Mouse (Mus musculus) heart, postnatal 36 days (tissue): ENCODE results near the gene Ipp. TPM values are rescaled to one million over a fixed set of nuclear protein-coding genes. Genes with fewer than 3 reads are reported as not detected.
A peak's percentile ranks its signal among the peaks of the same experiment; 100 is the strongest.

Experiments used
- DNase-seq, 2 experiments: peaks; one replicate each; pipeline ENCODE4 v3.0.0; 2021 to 2022
- intact Hi-C: fragments of 180-260 bp; cut with DNase I; formaldehyde crosslinking; loops from one replicate; pipeline ENCODE4 v1.15.1; 2025
- total RNA-seq, 2 experiments: library from RNA; stranded (reverse); gene quantifications; 2 replicates each; pipeline ENCODE4 v1.2.3; 2021

The Ipp gene
- total RNA-seq, 2 experiments from 2014 or later: 15.8 to 16.2 TPM

- DNase-seq: peak; percentile 93 to 94
- intact Hi-C loops: loop anchor here (5.0 kb wide), 3 partner anchors 49 to 394 kb away; partner anchors contain the start of genes Ipp and Prdx1
Observed at GRCm38 (mm10) chr4:116556561-116557305, 49.4 kb downstream of the Ipp start.

DNA sequence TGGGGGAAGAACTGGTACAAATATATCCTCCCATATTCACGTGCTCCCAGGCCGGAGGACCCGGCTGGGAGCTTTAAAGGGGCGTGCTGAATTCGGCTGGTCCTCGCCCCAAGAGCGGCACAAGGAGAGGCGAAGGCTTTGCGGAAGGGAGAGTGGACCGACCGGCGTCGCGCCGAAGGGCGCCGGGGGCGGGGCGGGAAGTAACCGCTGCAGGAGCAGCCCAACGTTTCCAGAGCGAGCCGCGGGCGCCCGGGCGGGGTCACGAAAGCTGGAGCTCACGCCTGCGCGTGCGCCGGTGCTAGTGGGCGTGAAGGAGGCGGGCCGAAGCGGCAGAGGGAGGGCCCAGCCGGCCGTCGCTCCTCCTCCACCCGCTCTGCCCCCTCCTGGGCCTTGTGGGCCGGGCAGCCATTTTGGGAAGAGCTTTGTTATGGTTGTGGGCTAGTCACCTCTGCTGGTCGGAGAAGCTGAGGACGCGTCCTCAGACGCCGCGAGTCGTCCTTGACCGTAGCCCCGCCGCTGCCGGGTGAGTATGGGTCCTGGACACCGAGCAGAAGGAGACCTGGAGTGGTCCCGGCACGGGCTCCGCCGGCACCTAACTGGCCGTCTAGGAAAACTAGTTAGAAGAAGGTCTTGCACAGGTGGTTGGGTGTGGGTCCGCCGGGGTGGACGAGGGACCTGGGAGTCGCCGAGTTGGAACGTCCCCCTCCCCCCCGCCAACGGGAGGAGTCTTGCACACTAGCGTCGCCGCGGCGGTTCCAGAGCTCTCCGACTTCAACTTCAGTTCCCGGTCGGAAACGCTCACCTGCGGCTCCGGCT is 50.2 kb downstream of the Ipp start, which contains the start of gene Gpbp1l1:
Gpbp1l1 (plus strand) TSS at position 353 of the 816 bp plus-strand sequence.
- DNase-seq: peak; percentile 97 to 99
- intact Hi-C loops: loop anchor here (2.0 to 5.0 kb wide), 4 partner anchors 50 to 395 kb away; partner anchors contain the start of genes Ipp, Nasp and Prdx1

DNA sequence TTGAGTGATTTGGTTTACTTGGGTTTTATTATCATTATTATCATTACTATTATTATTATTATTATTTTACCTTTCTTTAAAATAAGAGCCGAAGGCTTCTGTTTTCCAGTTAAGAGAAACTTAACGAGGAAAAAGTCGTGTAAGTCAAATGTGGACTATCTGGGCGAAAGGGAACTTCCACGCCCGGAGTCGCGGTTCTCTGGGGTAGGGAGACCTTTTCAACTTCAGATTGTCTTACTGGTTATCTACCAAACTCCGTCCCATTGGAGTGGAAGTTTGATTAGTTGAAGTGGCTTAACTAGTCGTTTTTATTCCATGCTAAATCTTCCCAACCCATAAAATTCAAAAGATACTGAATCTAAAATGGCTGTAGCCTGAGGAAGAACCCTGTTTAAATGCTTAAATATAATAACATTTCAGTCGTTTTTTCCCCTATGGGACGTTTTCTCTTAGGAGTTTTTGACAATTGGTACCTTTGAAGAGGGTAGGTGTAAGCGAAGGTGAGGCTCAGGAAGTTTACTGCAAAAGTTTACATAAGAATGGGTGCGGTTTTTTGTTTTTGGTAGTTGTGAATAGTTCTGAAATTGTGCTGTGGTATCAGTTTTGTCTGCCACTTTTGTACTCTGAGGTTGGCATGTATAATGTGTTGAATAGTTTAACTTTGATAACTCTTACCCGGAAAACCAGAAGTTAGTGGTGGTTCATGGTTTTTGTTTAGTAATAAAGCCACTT is 51.0 kb downstream of the Ipp start:
- no peak for DNase-seq
- intact Hi-C loops: loop anchor here (2.0 to 5.0 kb wide), 4 partner anchors 51 to 396 kb away; partner anchors contain the start of genes Ipp, Nasp and Prdx1

Other genes with a start within 250 kb of the Ipp start
- 100 to 1,000 TPM; 121 to 129 TPM for gene Mast2, start 43.4 kb upstream of the Ipp start, total RNA-seq
- 10 to 100 TPM; 21.2 to 26.4 TPM for gene Tmem69, start 48.4 kb downstream of the Ipp start, total RNA-seq
- 10 to 100 TPM; 65.4 to 83.1 TPM for gene Gpbp1l1, start 50.1 kb downstream of the Ipp start, total RNA-seq
- gene Ccdc17, start 89.1 kb downstream of the Ipp start, total RNA-seq: 1 to 10 TPM; 2.6 to 3.5 TPM
- gene Nasp, start 120.4 kb downstream of the Ipp start, total RNA-seq: 10 to 100 TPM; 18.6 to 25.5 TPM
- 100 to 1,000 TPM; 272 to 290 TPM for gene Akr1a1, start 144.1 kb downstream of the Ipp start, total RNA-seq
- 100 to 1,000 TPM; 476 to 489 TPM for gene Prdx1, start 178.0 kb downstream of the Ipp start, total RNA-seq
- 10 to 100 TPM; 46.8 to 56.1 TPM for gene Mmachc, start 200.9 kb downstream of the Ipp start, total RNA-seq
- 1 to 10 TPM; 5.7 to 6.2 TPM for gene Ccdc163, start 201.0 kb downstream of the Ipp start, total RNA-seq
- 1 to 10 TPM; 1.9 to 2.5 TPM for gene Tesk2, start 213.4 kb downstream of the Ipp start, total RNA-seq